Mouse (Mus musculus) embryonic facial prominence, embryonic 13.5 days (tissue): Measurements from ENCODE around the gene Klf16. TPM values are rescaled to one million over a fixed set of nuclear protein-coding genes. Genes with fewer than 3 reads are reported as not detected.

Source experiments
- ATAC-seq: fragments of 200-750 bp; cut with Nextera tagmentation; 2 replicates; pipeline ENCODE4 v1.8.0; 2017; ENCODE audit warnings: low read depth; ENCODE audit not compliant: insufficient number of reproducible peaks, insufficient read depth, low FRiP score, low TSS enrichment
- H3K27ac ChIP-seq: fragments of 300-500 bp; sonication (generic); 2 replicates; pipeline ENCODE4 v1.5.1; 2015; ENCODE audit warnings: moderate library complexity, mild to moderate bottlenecking, inconsistent platforms
- H3K27me3 ChIP-seq: fragments of 300-500 bp; sonication (generic); 2 replicates; pipeline ENCODE4 v1.6.1; 2015; ENCODE audit warnings: mild to moderate bottlenecking, inconsistent platforms
- H3K36me3 ChIP-seq: fragments of 300-500 bp; sonication (generic); 2 replicates; pipeline ENCODE4 v1.6.1; 2015; ENCODE audit warnings: mild to moderate bottlenecking, inconsistent platforms
- H3K4me1 ChIP-seq: fragments of 300-500 bp; sonication (generic); 2 replicates; pipeline ENCODE4 v1.6.1; 2015; ENCODE audit warnings: inconsistent platforms
- H3K4me2 ChIP-seq: fragments of 300-500 bp; sonication (generic); 2 replicates; pipeline ENCODE4 v1.6.1; 2015; ENCODE audit warnings: moderate library complexity, mild to moderate bottlenecking, inconsistent platforms
- H3K4me3 ChIP-seq: fragments of 300-500 bp; sonication (generic); 2 replicates; pipeline ENCODE4 v1.5.1; 2015; ENCODE audit warnings: mild to moderate bottlenecking, inconsistent platforms
- H3K9ac ChIP-seq: fragments of 300-500 bp; sonication (generic); 2 replicates; pipeline ENCODE4 v1.6.1; 2015; ENCODE audit warnings: mild to moderate bottlenecking, inconsistent platforms
- H3K9me3 ChIP-seq: fragments of 300-500 bp; sonication (generic); 2 replicates; pipeline ENCODE4 v1.6.1; 2016; ENCODE audit warnings: inconsistent platforms
- WGBS: fragments of 180-500 bp; shearing (Covaris S2); methylation state at CpG from one replicate; pipeline ENCODE4 v1.1.7; 2015; ENCODE audit warnings: mixed read lengths; 5-methylcytosine and 5-hydroxymethylcytosine counted together
- microRNA-seq: library from miRNA; unstranded; fragments of <30 nt; microRNA quantifications from one replicate; pipeline ENCODE4, GENCODE M21; 2016
- polyA plus RNA-seq: library from polyadenylated mRNA; unstranded; fragments of >200 nt; fragmentation: Nextera tagmentation; extraction: Ambion mirVana; gene quantifications from 2 replicates; pipeline ENCODE4 v1.2.1, GENCODE M21; 2015

Gene Klf16
- polyA plus RNA-seq, 1 experiment from 2014 or later, result 12.0 TPM

- Histone ChIP-seq H3K9ac (no peak overlapping the region), H3K4me3 (peak overlapping the region; percentile 13; the same call in 1 of the 2 replicates), H3K27me3 (peaks cover 51% of the 10 kb centered on the region), H3K9me3 (no peaks in the 10 kb centered on the region), H3K27ac (no peak overlapping the region), H3K36me3 (no peaks in the 10 kb centered on the region), H3K4me1 (peaks cover 18% of the 10 kb centered on the region), H3K4me2 (peak overlapping the region; percentile 31; the same call in 1 of the 2 replicates)
- 9% methylated on average over 14 of the region's 14 CpGs for WGBS
- no peak for ATAC-seq
Measured at GRCm38 (mm10) chr10:80535071-80535470, 42.0 kb downstream of the Klf16 start.

- 18% methylated on average over 7 of the region's 7 CpGs for WGBS
- Histone ChIP-seq H3K4me1 (peaks cover 13% of the 10 kb centered on the region), H3K4me2 (no peak overlapping the region), H3K9ac (no peak overlapping the region), H3K27ac (no peak overlapping the region), H3K4me3 (no peak overlapping the region), H3K27me3 (peaks cover 47% of the 10 kb centered on the region), H3K36me3 (no peaks in the 10 kb centered on the region), H3K9me3 (no peaks in the 10 kb centered on the region)
- no peak for ATAC-seq
Measured at GRCm38 (mm10) chr10:80533704-80534103, 43.4 kb downstream of the Klf16 start.

GRCm38 (mm10) chr10:80532783-80533182 is 44.3 kb downstream of the Klf16 start:
- H3K27me3 ChIP-seq, result peaks cover 40% of the 10 kb centered on the region
- no peak overlapping the region for H3K9ac ChIP-seq
- no peak overlapping the region for H3K27ac ChIP-seq
- H3K4me3 ChIP-seq, result no peak overlapping the region
- 80% methylated on average over 11 of the region's 11 CpGs for WGBS
- H3K4me1 ChIP-seq, result peaks cover 11% of the 10 kb centered on the region; the same call in 1 of the 2 replicates
- no peak for ATAC-seq
- H3K9me3 ChIP-seq, result no peaks in the 10 kb centered on the region
- H3K36me3 ChIP-seq, result no peaks in the 10 kb centered on the region
- H3K4me2 ChIP-seq, result no peak overlapping the region

- no peak overlapping the region for H3K9ac ChIP-seq
- H3K36me3 ChIP-seq, result no peaks in the 10 kb centered on the region
- ATAC-seq, result peak; percentile 57; the same call in 1 of the 2 replicates
- WGBS, result 26% methylated on average over 9 of the region's 9 CpGs
- H3K9me3 ChIP-seq, result no peaks in the 10 kb centered on the region
- no peak overlapping the region for H3K27ac ChIP-seq
- H3K27me3 ChIP-seq, result peaks cover 5% of the 10 kb centered on the region
- no peak overlapping the region for H3K4me3 ChIP-seq
- H3K4me1 ChIP-seq, result no peaks in the 10 kb centered on the region
- H3K4me2 ChIP-seq, result peak overlapping the region; percentile 18; the same call in 1 of the 2 replicates
Measured at GRCm38 (mm10) chr10:80526172-80526571, 50.9 kb downstream of the Klf16 start.

GRCm38 (mm10) chr10:80523299-80523698 is 53.8 kb downstream of the Klf16 start:
- H3K9me3 ChIP-seq, result no peaks in the 10 kb centered on the region
- no peak overlapping the region for H3K4me3 ChIP-seq
- no peaks in the 10 kb centered on the region for H3K36me3 ChIP-seq
- 90% methylated on average over 7 of the region's 7 CpGs for WGBS
- H3K4me2 ChIP-seq, result no peak overlapping the region
- H3K27ac ChIP-seq, result no peak overlapping the region
- H3K9ac ChIP-seq, result no peak overlapping the region
- no peaks in the 10 kb centered on the region for H3K4me1 ChIP-seq
- no peaks in the 10 kb centered on the region; the same call in 1 of the 2 replicates for H3K27me3 ChIP-seq
- no peak for ATAC-seq

GRCm38 (mm10) chr10:80519287-80519686 is 57.8 kb downstream of the Klf16 start:
- Histone ChIP-seq H3K4me3 (no peak overlapping the region), H3K9ac (no peak overlapping the region), H3K27ac (no peak overlapping the region), H3K4me2 (no peak overlapping the region), H3K9me3 (no peaks in the 10 kb centered on the region), H3K4me1 (no peaks in the 10 kb centered on the region), H3K27me3 (peaks cover 18% of the 10 kb centered on the region), H3K36me3 (no peaks in the 10 kb centered on the region)
- WGBS, result 76% methylated on average over 2 of the region's 2 CpGs
- no peak for ATAC-seq

Small RNA genes within 50 kb of the gene (microRNA-seq; reads per million reads assigned to microRNA genes)
- not detected for gene Mir6912

Other genes with a start within 250 kb of the Klf16 start
- 4.4 and 4.9 TPM in 2 replicates for gene Pcsk4, start 247.8 kb downstream of the Klf16 start, polyA plus RNA-seq
- 6.0 and 6.3 TPM in 2 replicates for gene Reep6, start 247.4 kb downstream of the Klf16 start, polyA plus RNA-seq
- gene Adamtsl5, start 228.9 kb downstream of the Klf16 start, polyA plus RNA-seq, result 3.2 and 4.3 TPM in 2 replicates
- 1.8 and 2.6 TPM in 2 replicates for gene Plk5, start 220.9 kb downstream of the Klf16 start, polyA plus RNA-seq
- gene Mex3d, start 189.7 kb downstream of the Klf16 start, polyA plus RNA-seq, result 8.9 and 10.4 TPM in 2 replicates
- gene Mbd3, start 177.8 kb downstream of the Klf16 start, polyA plus RNA-seq, result 263 and 297 TPM in 2 replicates
- gene Uqcr11, start 170.5 kb downstream of the Klf16 start, polyA plus RNA-seq, result 447 and 479 TPM in 2 replicates
- gene Tcf3, start 143.7 kb downstream of the Klf16 start, polyA plus RNA-seq, result 162 and 183 TPM in 2 replicates
- not detected in 2 replicates for gene Onecut3, start 82.5 kb downstream of the Klf16 start, polyA plus RNA-seq
- gene Atp8b3, start 38.2 kb downstream of the Klf16 start, polyA plus RNA-seq, result 0.04 and 0.28 TPM in 2 replicates
- gene Rexo1, start 15.8 kb downstream of the Klf16 start, polyA plus RNA-seq, result 25.9 and 31.3 TPM in 2 replicates
- 84.6 and 85.3 TPM in 2 replicates for gene Abhd17a, start 13.0 kb upstream of the Klf16 start, polyA plus RNA-seq
- gene Scamp4, start 25.6 kb upstream of the Klf16 start, polyA plus RNA-seq, result 79.6 and 95.1 TPM in 2 replicates
- gene Adat3, start 25.6 kb upstream of the Klf16 start, polyA plus RNA-seq, result 5.9 and 9.1 TPM in 2 replicates
- gene Gm49322, start 28.7 kb upstream of the Klf16 start, polyA plus RNA-seq, result 4.3 and 4.6 TPM in 2 replicates
- gene Csnk1g2, start 45.5 kb upstream of the Klf16 start, polyA plus RNA-seq, result 131 and 169 TPM in 2 replicates
- gene Btbd2, start 79.8 kb upstream of the Klf16 start, polyA plus RNA-seq, result 76.8 and 82.4 TPM in 2 replicates
- gene Mknk2, start 100.8 kb upstream of the Klf16 start, polyA plus RNA-seq, result 78.3 and 86.3 TPM in 2 replicates
- gene Mob3a, start 124.7 kb upstream of the Klf16 start, polyA plus RNA-seq, result 45.8 and 46.3 TPM in 2 replicates
- 24.0 and 29.2 TPM in 2 replicates for gene Izumo4, start 124.9 kb upstream of the Klf16 start, polyA plus RNA-seq
- 73.3 and 73.5 TPM in 2 replicates for gene Ap3d1, start 164.9 kb upstream of the Klf16 start, polyA plus RNA-seq
- gene Dot1l, start 177.9 kb upstream of the Klf16 start, polyA plus RNA-seq, result 17.9 and 18.5 TPM in 2 replicates
- gene Sf3a2, start 220.9 kb upstream of the Klf16 start, polyA plus RNA-seq, result 75.6 and 78.9 TPM in 2 replicates
- gene Plekhj1, start 221.3 kb upstream of the Klf16 start, polyA plus RNA-seq, result 118 and 125 TPM in 2 replicates
- gene Amh, start 227.9 kb upstream of the Klf16 start, polyA plus RNA-seq, result not detected in 2 replicates
- 0.76 and 2.2 TPM in 2 replicates for gene Jsrp1, start 236.2 kb upstream of the Klf16 start, polyA plus RNA-seq
- 1,868 and 1,916 TPM in 2 replicates for gene Oaz1, start 249.3 kb upstream of the Klf16 start, polyA plus RNA-seq